Mouse (Mus musculus): Measurements from ENCODE around the gene Dner. TPM values are rescaled to one million over a fixed set of nuclear protein-coding genes. Genes with fewer than 3 reads are reported as not detected.

Gene Dner
- total RNA-seq (2022): 1 to 10 TPM; 5.0 to 9.6 (median 6.0) TPM

- DNase-seq: peak; percentile 69
Observed at GRCm38 (mm10) chr1:84695517-84696411, at the start of gene Dner. TSS of gene Dner (minus strand) at chr1:84696221.

GRCm38 (mm10) chr1:84742156-84742555 lies 46.1 kb upstream of the Dner start:
- no peak for DNase-seq

- DNase-seq: no peak
Observed at GRCm38 (mm10) chr1:84740080-84740479, 44.1 kb upstream of the Dner start.

- no peak for DNase-seq
Observed at GRCm38 (mm10) chr1:84737097-84737496, 41.1 kb upstream of the Dner start.

GRCm38 (mm10) chr1:84733799-84734198 lies 37.8 kb upstream of the Dner start:
- DNase-seq: no peak

GRCm38 (mm10) chr1:84731763-84732162 lies 35.7 kb upstream of the Dner start:
- no peak for DNase-seq

GRCm38 (mm10) chr1:84722841-84723240 lies 26.8 kb upstream of the Dner start:
- peak; percentile 26 for DNase-seq

- DNase-seq: no peak
Observed at GRCm38 (mm10) chr1:84722371-84722770, 26.4 kb upstream of the Dner start.

- DNase-seq: no peak
Observed at GRCm38 (mm10) chr1:84721942-84722341, 25.9 kb upstream of the Dner start.

- DNase-seq: no peak
Observed at GRCm38 (mm10) chr1:84709810-84710785, 14.1 kb upstream of the Dner start.

GRCm38 (mm10) chr1:84709406-84709805 lies 13.4 kb upstream of the Dner start:
- no peak for DNase-seq

GRCm38 (mm10) chr1:84700254-84700653 lies 4.2 kb upstream of the Dner start:
- no peak for DNase-seq

- peak; percentile 50 for DNase-seq
Observed at GRCm38 (mm10) chr1:84697136-84697535, 1.1 kb upstream of the Dner start.

GRCm38 (mm10) chr1:84694688-84695474 lies 1.1 kb downstream of the Dner start:
- DNase-seq: peak; percentile 5

GRCm38 (mm10) chr1:84677910-84678309 lies 18.1 kb downstream of the Dner start:
- no peak for DNase-seq

GRCm38 (mm10) chr1:84668100-84668846 lies 27.7 kb downstream of the Dner start:
- no peak for DNase-seq

- DNase-seq: no peak
Observed at GRCm38 (mm10) chr1:84667660-84668059, 28.4 kb downstream of the Dner start.

- no peak for DNase-seq
Observed at GRCm38 (mm10) chr1:84664377-84665118, 31.5 kb downstream of the Dner start.

GRCm38 (mm10) chr1:84646781-84647180 lies 49.2 kb downstream of the Dner start:
- peak; percentile 7 for DNase-seq

- no peak for DNase-seq
Observed at GRCm38 (mm10) chr1:84640463-84640862, 55.6 kb downstream of the Dner start.

- no peak for DNase-seq
Observed at GRCm38 (mm10) chr1:84636890-84637289, 59.1 kb downstream of the Dner start.

Data from adrenal gland, adult 8-10 months (tissue).